Mouse (Mus musculus) ovary, adult 18-20 months (tissue): ENCODE measurements around the gene Ranbp1.
"Not testable (repeated sequence)": the region's sequence is repeated elsewhere in the genome, so short reads cannot be mapped to it uniquely, and the experiment has no call there.

ENCODE experiments used
- DNase-seq: peaks from one replicate; pipeline ENCODE4 v3.0.0; 2022; ENCODE audit warnings: low spot score, mixed read lengths

Gene Ranbp1

DNA sequence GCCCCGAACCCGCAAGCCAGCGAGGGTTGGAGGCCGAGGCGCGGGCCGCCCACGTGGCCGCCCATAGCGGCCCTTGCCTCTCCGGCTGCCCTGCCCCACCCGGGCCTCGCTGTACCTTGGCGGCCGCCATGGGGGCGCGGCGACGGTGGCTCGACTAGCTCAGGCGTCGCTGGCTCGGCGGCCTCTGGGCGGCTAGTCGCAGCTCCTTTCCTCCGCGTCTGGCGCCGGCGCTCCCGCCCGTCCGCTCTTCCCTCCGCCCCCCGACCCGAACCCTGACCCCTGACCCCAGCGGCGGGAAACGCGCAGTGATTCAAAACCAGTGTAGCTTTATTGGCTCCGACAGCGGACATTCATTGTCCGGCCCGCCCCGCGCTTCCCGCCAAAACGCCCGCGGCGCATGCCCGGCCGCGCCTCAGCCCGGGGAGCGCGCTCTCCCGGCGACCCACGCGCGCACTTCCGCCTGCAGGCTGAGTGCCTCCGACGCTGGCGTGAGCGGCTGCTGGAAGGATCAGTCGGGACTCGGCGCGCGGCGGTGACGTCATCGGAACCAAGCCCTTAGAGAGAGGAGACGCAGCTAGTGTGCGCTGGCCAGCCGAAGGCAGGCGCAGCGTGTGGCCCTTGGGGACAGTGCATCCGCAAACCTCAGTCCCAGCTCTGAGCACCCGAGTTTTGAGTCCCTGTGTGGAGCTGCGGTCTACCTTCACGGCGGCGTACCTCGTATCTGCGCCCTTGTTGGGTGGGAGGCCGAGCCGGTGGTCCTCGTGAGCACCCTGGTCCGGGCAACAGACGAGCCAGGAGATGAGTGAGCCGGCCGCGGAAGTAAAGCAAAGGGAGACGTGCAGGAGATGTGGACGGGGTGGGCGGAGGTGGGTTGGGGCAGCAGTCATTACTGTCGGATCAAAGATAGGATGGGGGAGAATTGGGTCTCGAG lies at the start of gene Ranbp1, which contains the start of gene Trmt2a:
Ranbp1 (minus strand) TSS at position 300 of the 931 bp plus-strand sequence.
Trmt2a (plus strand) TSS at position 247 of the 931 bp plus-strand sequence.
- peak; percentile 98 for DNase-seq

- DNase-seq = not testable (repeated sequence)
These were observed 41.1 kb upstream of the Ranbp1 start for GRCm38 (mm10) chr16:18289614-18290013.

DNA sequence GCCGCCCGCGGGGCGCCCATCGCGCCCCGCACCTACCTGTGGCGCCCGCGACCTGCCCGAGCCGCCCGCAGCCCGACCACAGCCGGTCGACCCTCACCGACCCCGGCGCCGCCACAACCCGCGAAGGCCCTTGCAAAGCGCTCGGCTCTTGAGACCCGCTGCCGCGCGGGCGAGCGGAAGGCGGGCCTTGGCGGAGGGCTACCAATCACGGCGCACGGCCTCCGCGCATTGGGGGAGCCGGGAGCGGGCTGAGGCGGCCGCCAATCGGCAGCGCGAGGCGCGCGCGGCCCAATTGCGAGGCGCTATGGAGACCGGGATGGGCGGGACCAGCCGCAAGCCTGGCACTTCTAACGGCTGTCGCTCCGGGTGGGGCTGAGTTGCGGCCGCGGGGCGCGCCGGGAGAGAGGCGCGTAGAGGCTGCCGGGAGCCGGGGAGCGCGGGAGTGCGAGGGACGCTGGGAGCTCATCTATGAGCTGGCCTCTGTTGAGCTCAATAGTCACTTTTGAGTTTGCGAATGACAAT lies 40.6 kb upstream of the Ranbp1 start, which contains the start of gene Dgcr8:
Dgcr8 (minus strand) TSS at position 180 of the 522 bp plus-strand sequence.
- peak; percentile 97 for DNase-seq

DNA sequence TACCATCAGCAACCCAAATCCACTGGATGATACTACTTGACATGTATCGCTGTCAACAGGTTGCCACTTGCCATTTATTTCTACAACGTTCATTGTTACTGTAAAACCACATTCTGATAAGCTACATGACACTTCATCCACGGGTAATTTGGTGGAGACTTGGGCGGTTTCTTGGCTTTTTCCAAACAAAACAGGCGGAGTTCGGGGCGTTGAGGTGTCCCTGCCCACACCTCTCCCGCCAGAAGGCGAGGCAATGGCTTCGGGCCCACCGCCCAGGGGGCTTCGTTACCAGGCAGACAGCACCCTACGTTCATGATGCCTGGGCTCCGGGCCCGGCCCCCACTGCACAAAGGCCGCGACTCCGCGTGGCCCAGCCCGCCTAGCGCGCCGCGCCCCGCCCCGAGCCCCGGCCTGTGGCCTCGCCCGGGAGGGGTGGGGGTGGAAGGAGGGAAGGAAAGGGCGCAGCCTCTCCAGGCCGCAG lies 40.1 kb upstream of the Ranbp1 start:
- DNase-seq = no peak

DNA sequence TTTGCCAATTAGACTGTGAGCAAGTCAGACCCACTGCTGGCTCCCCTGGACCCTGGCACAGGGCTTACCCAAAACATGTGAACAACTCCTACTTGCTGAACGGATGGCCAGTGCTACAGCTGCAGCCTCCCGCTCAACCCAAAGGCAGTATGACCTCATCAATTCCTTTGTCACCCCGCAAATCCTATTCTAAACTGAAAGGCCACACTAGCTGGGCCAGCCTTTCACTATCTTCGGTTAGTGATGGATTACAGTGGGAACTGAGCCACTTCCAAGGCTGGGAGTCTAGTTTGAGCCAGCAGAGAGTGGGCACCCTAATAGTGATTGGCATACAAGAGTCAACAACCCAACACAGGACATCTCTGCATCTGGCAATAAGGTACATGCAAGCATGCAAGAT lies 39.6 kb upstream of the Ranbp1 start:
- no peak for DNase-seq

- DNase-seq = no peak
These were observed 26.6 kb upstream of the Ranbp1 start for GRCm38 (mm10) chr16:18275166-18275565.

DNA sequence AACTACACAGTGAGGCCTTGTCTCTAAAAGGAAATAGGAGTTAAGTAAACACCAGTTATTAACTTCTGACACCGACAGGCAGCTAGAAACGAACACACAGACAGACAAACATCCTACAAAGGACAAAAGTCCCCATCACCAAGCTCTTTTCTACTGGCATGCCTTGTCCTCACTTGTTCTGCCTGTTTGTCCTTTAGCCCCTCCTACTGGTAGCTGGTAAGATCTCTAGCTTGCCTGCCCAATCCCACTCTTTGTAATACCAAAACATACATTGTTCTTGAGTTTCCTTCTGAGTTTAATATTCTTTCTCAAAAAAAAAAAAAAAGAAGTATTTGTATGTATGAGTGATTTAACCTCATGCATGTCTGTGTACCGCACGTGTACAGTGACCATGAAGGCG lies 19.6 kb upstream of the Ranbp1 start:
- DNase-seq = no peak

DNA sequence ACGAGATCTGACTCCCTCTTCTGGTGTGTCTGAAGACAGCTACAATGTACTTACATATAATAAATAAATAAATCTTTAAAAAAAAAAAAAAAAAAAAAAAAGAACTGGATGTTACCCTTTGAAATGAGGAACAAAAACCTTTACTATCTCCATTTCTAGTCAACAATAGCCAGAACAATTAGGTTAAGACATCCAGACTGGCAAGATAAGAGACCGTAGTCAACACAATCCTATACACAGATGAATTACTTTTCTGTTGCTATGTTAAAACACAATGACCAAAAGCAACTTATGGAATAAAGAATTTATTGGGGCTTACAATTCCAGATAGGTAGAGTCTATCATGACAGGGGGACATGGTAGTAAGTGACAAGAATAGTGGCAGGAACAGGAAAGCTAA lies 16.5 kb upstream of the Ranbp1 start:
- no peak for DNase-seq

DNA sequence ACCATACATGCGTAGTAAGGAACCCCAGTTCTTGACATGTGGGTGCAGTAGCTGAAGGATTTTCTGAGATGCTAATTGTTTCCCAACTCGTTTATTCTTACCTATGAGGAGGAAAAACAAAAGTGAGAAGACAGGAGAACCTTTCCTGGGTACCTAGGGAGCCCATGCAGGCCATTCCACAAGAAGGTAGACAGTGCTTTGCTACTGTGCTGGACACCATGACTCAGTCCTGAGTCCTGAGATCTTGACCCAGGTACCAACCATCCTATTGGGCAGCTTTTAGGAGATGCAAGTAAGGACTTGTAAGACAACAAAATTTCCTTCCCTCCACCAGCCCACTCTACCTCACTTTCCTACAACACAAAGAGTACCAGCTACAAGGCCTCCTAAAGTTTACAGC lies 9.7 kb upstream of the Ranbp1 start, which contains the start of gene Gm49776:
Gm49776 (minus strand) TSS at position 101 of the 400 bp plus-strand sequence.
- DNase-seq = no peak

DNA sequence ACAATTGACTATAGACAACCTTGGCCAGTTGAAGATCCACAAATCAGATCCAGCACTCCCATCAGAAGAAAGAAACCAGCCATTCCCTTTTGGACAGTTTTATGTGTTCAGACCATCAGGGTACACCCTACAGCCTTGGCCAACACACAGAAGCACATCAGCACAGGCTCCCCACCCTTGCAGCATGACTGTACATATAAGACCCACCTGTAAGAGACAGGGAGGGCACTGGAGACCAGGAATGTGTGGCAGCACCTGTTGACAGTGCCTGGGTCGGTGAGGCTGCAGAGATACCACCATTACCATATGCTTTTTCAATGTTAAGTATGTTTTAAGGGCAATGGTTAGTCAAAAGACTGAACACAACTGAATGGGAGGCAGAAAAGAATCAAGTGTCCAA lies 5.3 kb upstream of the Ranbp1 start:
- DNase-seq = no peak

DNA sequence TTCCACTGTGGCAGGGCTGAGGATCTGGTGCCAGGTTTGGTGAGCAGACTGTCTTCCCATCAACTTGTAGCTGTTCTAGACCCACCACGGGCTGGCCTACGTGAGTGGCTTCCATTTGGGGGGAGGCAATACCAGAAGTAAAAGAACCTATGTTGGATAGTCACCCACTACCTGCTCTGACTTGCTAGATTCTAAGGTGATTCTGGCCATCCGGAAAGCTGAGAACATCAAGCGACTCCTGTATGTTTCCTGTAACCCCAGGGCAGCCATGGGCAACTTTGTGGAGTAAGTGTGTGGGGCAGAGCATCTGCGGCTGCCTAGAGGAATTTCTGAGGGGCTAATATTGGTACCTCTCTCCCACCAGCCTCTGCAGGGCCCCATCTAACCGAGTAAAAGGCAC lies 4.2 kb upstream of the Ranbp1 start:
- no peak for DNase-seq

- DNase-seq = no peak
These were observed 2.6 kb upstream of the Ranbp1 start for GRCm38 (mm10) chr16:18250828-18251790.

GRCm38 (mm10) chr16:18250231-18250630 lies 1.7 kb upstream of the Ranbp1 start:
- no peak for DNase-seq

DNA sequence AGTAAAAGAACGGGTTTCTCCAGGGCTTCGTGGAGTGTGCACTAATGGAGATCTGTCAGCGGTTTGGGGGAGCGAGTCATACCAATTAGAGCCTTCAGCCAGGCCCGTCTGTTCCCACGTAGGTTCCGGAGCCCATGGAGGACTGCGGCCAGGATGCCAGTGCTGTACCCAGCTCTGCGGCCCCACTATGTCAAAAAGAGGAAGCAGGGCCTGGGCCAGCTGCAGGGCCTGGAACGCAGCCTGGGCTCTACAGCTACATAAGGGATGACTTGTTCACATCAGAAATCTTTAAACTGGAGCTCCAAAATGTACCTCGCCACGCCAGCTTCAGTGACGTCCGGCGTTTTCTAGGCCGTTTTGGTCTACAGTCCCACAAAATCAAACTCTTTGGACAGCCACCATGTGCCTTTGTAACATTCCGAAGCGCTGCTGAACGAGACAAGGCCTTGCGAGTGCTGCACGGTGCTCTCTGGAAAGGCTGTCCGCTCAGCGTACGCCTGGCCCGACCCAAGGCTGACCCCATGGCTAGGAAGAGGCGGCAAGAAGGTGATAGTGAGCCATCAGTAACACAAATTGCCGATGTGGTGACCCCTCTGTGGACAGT lies 934 bp upstream of the Ranbp1 start:
- DNase-seq = no peak

GRCm38 (mm10) chr16:18247521-18248399 lies 772 bp downstream of the Ranbp1 start:
- DNase-seq = no peak

DNA sequence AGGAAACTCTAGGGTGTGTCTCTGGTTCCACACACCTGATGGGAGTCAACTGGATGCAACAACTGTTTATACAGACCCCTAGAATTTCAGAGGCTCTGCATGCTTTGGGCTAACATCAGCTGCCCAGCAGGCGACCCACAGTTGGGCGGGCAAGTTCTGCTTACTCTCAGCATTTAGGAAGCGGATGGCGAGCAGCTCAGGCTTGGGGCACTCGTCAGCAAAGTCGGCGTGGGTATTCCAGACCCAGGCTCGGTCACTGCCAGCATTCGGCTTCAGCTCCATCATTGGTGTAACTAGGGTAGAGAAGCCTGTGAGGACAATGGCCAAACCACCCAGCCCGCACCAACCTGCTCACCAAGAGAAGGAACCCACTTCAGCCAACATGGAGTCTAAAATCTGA lies 7.0 kb downstream of the Ranbp1 start:
- no peak for DNase-seq

- DNase-seq = no peak
These were observed 11.6 kb downstream of the Ranbp1 start for GRCm38 (mm10) chr16:18236676-18237501.

DNA sequence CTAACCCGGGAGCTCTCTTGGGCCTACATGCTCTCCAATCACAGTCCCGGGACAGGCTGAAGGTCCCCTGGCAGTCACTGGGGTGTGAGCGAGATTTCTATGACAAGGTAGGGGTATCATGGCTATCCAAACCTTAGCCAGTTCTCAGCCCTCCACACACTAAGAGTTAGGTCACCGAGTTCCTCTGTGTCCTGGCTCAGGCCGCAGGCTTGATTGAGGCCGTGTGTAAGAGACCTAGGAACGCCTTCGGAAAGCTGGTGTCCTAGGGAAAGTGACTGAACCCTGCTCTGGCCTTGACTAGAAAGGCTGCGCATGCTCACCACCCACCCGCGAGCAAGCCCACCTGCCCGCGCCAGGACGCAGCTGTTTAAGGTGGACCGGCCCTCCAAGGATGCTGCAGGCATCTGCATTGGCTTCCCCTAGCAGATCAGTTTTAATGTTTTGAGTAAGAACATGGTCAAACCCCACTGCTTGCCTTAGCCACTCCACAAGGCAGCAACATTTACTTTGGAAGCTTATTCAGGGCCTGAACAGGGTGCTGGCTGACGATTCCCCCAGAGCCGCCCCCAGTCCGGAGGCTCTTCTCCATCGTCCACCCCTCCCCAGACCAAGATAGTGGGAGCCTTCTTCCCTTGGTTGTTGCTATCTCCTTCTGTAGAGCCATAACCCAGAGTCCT lies 13.0 kb downstream of the Ranbp1 start:
- DNase-seq = peak; percentile 69
